Mouse (Mus musculus) hindbrain, embryonic 11.5 days (tissue): ENCODE measurements around the gene Rc3h1. TPM values are rescaled to one million over a fixed set of nuclear protein-coding genes. Genes with fewer than 3 reads are reported as not detected.
"Not testable (repeated sequence)": the region's sequence is repeated elsewhere in the genome, so short reads cannot be mapped to it uniquely, and the experiment has no call there.

Experiments
- ATAC-seq: fragments of 200-750 bp; cut with Nextera tagmentation; 2 replicates; pipeline ENCODE4 v1.8.0; 2017; ENCODE audit warnings: mild to moderate bottlenecking, moderate TSS enrichment, moderate library complexity; ENCODE audit not compliant: low FRiP score
- DNase-seq: peaks from one replicate; pipeline ENCODE4 v3.0.0-alpha.2; 2015; ENCODE audit warnings: low spot score
- H3K27ac ChIP-seq: fragments of 300-500 bp; sonication (generic); 2 replicates; pipeline ENCODE4 v1.5.1; 2014; ENCODE audit warnings: mild to moderate bottlenecking, low read depth, low read length
- H3K27me3 ChIP-seq: fragments of 300-500 bp; sonication (generic); 2 replicates; pipeline ENCODE4 v1.6.1; 2014; ENCODE audit warnings: mild to moderate bottlenecking, low read length, moderate library complexity, mixed read lengths; ENCODE audit not compliant: control insufficient read depth, insufficient read depth
- H3K36me3 ChIP-seq: fragments of 300-500 bp; sonication (generic); 2 replicates; pipeline ENCODE4 v1.6.1; 2014; ENCODE audit warnings: mild to moderate bottlenecking, low read length, moderate library complexity, mixed read lengths; ENCODE audit not compliant: control insufficient read depth, insufficient read depth
- H3K4me1 ChIP-seq: fragments of 300-500 bp; sonication (generic); replicated peaks from 2 replicates; pipeline ENCODE4 v1.6.1; 2014; ENCODE audit warnings: low read length, mixed read lengths; ENCODE audit not compliant: control insufficient read depth, insufficient read depth
- H3K4me2 ChIP-seq: fragments of 300-500 bp; sonication (generic); replicated peaks from 2 replicates; pipeline ENCODE4 v1.6.1; 2014; ENCODE audit warnings: mild to moderate bottlenecking, low read depth, low read length
- H3K4me3 ChIP-seq: fragments of 300-500 bp; sonication (generic); 2 replicates; pipeline ENCODE4 v1.5.1; 2014; ENCODE audit warnings: low read depth, low read length
- H3K9ac ChIP-seq: fragments of 300-500 bp; sonication (generic); 2 replicates; pipeline ENCODE4 v1.6.1; 2014; ENCODE audit warnings: low read depth, low read length
- H3K9me3 ChIP-seq: fragments of 300-500 bp; sonication (generic); 2 replicates; pipeline ENCODE4 v1.6.1; 2016; ENCODE audit warnings: low read length; ENCODE audit not compliant: control insufficient read depth
- WGBS: fragments of 180-500 bp; shearing (Covaris S2); extraction: QIAGEN DNeasy Blood & Tissue Kit; methylation state at CpG from one replicate; pipeline ENCODE4 v1.1.7; 2014; 5-methylcytosine and 5-hydroxymethylcytosine counted together
- polyA plus RNA-seq: library from polyadenylated mRNA; unstranded; fragments of >200 nt; fragmentation: Nextera tagmentation; extraction: Ambion mirVana; gene quantifications from 2 replicates; pipeline ENCODE4 v1.2.1, GENCODE M21; 2014

The Rc3h1 gene
- polyA plus RNA-seq, 1 experiment from 2014 or later = 15.4 TPM

- WGBS = 77% methylated on average over 1 of the region's 1 CpGs
- not testable (repeated sequence) for H3K9me3 ChIP-seq, H3K4me2 ChIP-seq, H3K4me1 ChIP-seq, H3K27ac ChIP-seq, H3K9ac ChIP-seq, ATAC-seq, DNase-seq, H3K36me3 ChIP-seq, H3K4me3 ChIP-seq, H3K27me3 ChIP-seq
Measured at GRCm38 (mm10) chr1:160881378-160881777, 24.8 kb upstream of the Rc3h1 start.

DNA sequence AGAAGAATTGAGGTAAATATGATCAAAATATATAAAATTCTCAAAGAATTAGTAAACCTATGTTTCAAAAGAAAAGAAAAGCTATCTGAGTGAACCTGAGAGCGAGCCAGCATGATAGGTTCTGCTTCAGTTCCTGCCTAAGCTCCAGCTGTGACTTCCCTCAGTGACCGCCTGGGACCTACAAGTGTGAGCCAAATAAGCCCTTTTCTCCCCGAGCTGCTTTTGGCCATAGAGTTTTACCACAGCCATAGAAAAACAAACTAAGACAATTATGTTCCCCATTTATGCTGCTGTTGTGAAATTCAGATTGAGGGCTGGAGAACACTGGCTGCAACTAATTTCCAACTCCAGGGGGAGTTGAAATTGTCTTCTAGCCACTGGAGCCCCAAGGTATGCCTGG is 24.2 kb upstream of the Rc3h1 start:
- Histone ChIP-seq H3K4me2 (no peak overlapping the region), H3K27ac (no peak overlapping the region), H3K36me3 (no peaks in the 10 kb centered on the region), H3K4me3 (no peak overlapping the region), H3K9ac (no peak overlapping the region), H3K9me3 (no peaks in the 10 kb centered on the region), H3K27me3 (no peaks in the 10 kb centered on the region), H3K4me1 (no peaks in the 10 kb centered on the region)
- WGBS = 73% methylated on average over 3 of the region's 3 CpGs
- no peak for ATAC-seq
- DNase-seq = no peak

DNA sequence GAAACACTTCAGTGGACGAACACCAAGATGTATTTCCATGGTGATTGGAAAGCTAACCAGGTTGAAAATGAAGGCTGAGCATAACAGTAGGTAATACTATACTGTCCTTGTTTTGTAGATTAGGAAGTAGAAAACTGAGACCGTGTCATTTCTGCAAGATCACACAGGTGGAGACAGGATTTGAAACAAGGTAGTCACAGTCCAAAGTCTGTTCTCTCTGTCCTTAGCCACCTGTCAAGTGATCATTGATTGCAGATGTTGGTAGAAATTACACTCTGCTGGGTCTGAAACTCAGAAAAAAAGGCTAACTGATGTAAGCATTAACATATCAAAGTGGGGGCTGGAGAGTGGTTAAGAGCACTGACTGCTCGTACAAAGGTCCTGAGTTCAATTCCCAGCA is 21.9 kb upstream of the Rc3h1 start:
- Histone ChIP-seq H3K9me3 (no peaks in the 10 kb centered on the region), H3K27me3 (no peaks in the 10 kb centered on the region), H3K4me2 (no peak overlapping the region), H3K27ac (no peak overlapping the region), H3K9ac (no peak overlapping the region), H3K4me1 (no peaks in the 10 kb centered on the region), H3K4me3 (no peak overlapping the region), H3K36me3 (no peaks in the 10 kb centered on the region)
- ATAC-seq (no peak), DNase-seq (no peak)
- 82% methylated on average over 3 of the region's 3 CpGs for WGBS

- Histone ChIP-seq H3K4me2 (no peak overlapping the region), H3K9me3 (no peaks in the 10 kb centered on the region), H3K4me3 (no peak overlapping the region), H3K36me3 (no peaks in the 10 kb centered on the region), H3K27me3 (no peaks in the 10 kb centered on the region), H3K4me1 (no peaks in the 10 kb centered on the region), H3K27ac (no peak overlapping the region), H3K9ac (no peak overlapping the region)
- DNase-seq = no peak
- ATAC-seq = no peak
- WGBS = 71% methylated on average over 2 of the region's 2 CpGs
Measured at GRCm38 (mm10) chr1:160884993-160885392, 21.2 kb upstream of the Rc3h1 start.

GRCm38 (mm10) chr1:160899701-160900100 is 6.5 kb upstream of the Rc3h1 start:
- WGBS = 56% methylated on average over 10 of the region's 10 CpGs
- DNase-seq = no peak

GRCm38 (mm10) chr1:160904047-160904446 is 2.2 kb upstream of the Rc3h1 start:
- H3K9ac ChIP-seq = no peak overlapping the region
- no peak overlapping the region for H3K27ac ChIP-seq
- H3K4me2 ChIP-seq = no peak overlapping the region
- no peak for ATAC-seq
- no peaks in the 10 kb centered on the region for H3K9me3 ChIP-seq
- no peaks in the 10 kb centered on the region for H3K27me3 ChIP-seq
- no peaks in the 10 kb centered on the region for H3K4me1 ChIP-seq
- no peak for DNase-seq
- no peak overlapping the region for H3K4me3 ChIP-seq
- no peaks in the 10 kb centered on the region for H3K36me3 ChIP-seq
- WGBS = 65% methylated on average over 4 of the region's 4 CpGs

More at GRCm38 (mm10) chr1:160899701-160900100, 6.5 kb upstream of the Rc3h1 start:
- Histone ChIP-seq H3K27ac (no peak overlapping the region), H3K9me3 (no peaks in the 10 kb centered on the region), H3K27me3 (no peaks in the 10 kb centered on the region), H3K9ac (no peak overlapping the region), H3K4me2 (no peak overlapping the region), H3K4me3 (no peak overlapping the region), H3K36me3 (no peaks in the 10 kb centered on the region), H3K4me1 (no peaks in the 10 kb centered on the region)
- ATAC-seq = no peak; the same call in 1 of the 2 replicates

DNA sequence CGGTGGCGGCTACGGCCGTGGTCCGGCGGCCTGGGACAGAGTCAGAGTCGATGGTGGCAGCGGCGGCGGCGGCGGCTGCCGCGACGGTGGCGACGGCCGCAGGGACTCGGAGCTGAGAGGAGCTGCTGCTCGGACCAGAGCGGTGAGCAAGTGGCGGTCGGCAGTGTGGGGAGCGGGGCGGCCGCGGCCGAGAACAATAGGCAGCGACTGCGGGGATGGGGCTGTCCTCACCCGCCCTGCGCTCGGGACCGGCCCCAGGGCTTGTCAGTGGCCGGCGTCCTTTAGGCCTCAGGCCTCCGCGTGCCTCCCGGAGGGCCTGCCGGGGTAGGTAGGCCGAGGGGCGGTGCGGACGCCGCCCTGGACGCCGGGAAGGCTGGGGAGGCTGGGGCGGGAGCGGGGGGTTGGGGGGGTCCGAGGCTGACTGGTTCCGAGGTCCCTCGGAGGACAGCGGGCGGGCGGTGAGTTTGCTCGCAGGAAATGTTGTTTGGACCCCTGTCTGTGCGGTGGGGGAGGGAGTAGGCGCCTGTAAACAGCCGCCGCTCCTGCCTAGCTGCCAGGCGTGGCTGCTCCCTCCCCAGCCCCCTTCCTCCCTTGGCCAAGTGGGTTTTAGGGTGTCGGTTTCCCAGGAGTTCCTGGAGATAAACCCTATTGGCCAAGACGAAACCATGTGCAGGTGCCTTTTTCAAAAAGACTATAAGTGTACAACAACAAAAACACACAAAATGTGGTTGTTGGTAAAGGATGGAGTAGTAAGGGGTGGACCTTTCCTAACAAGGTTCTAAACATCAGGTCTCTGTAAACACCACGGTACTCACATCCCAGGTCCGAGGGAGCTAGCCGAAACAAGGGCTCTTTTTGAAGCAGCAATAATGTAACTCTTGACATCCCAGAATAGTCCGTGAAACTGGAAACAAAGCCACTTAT is 602 bp downstream of the Rc3h1 start:
- H3K4me3 ChIP-seq = peak overlapping the region; percentile 94
- no peaks in the 10 kb centered on the region for H3K36me3 ChIP-seq
- H3K4me1 ChIP-seq = no peaks in the 10 kb centered on the region
- DNase-seq (peak; percentile 61), ATAC-seq (peak; percentile 80)
- H3K9ac ChIP-seq = peak overlapping the region; percentile 96
- peak overlapping the region; percentile 46 for H3K4me2 ChIP-seq
- no peaks in the 10 kb centered on the region for H3K9me3 ChIP-seq
- H3K27me3 ChIP-seq = no peaks in the 10 kb centered on the region
- WGBS = under 1% methylated on average over 56 of the region's 67 CpGs
- peak overlapping the region; percentile 88 for H3K27ac ChIP-seq

- WGBS = 97% methylated on average over 1 of the region's 1 CpGs
- H3K9me3 ChIP-seq = no peaks in the 10 kb centered on the region
- no peak overlapping the region for H3K9ac ChIP-seq
- no peaks in the 10 kb centered on the region for H3K4me1 ChIP-seq
- H3K36me3 ChIP-seq = no peaks in the 10 kb centered on the region
- no peak overlapping the region for H3K4me2 ChIP-seq
- H3K27me3 ChIP-seq = no peaks in the 10 kb centered on the region
- H3K4me3 ChIP-seq = no peak overlapping the region
- H3K27ac ChIP-seq = no peak overlapping the region
- no peak for DNase-seq
- ATAC-seq = no peak
Measured at GRCm38 (mm10) chr1:160910176-160910575, 4.0 kb downstream of the Rc3h1 start.

GRCm38 (mm10) chr1:160910812-160911211 is 4.6 kb downstream of the Rc3h1 start:
- Histone ChIP-seq H3K27ac (no peak overlapping the region), H3K4me3 (no peak overlapping the region), H3K36me3 (no peaks in the 10 kb centered on the region), H3K9ac (no peak overlapping the region), H3K9me3 (no peaks in the 10 kb centered on the region), H3K4me1 (no peaks in the 10 kb centered on the region), H3K27me3 (no peaks in the 10 kb centered on the region), H3K4me2 (no peak overlapping the region)
- 95% methylated on average over 1 of the region's 1 CpGs for WGBS
- ATAC-seq (no peak), DNase-seq (no peak)
